Mouse (Mus musculus) heart, embryonic 14.5 days (tissue): ENCODE data around the gene Grb10. TPM values are rescaled to one million over a fixed set of nuclear protein-coding genes. Genes with fewer than 3 reads are reported as not detected.
A peak's percentile ranks its signal among the peaks of the same experiment; 100 is the strongest.

Source experiments
- ATAC-seq: fragments of 200-750 bp; cut with Nextera tagmentation; 2 replicates; pipeline ENCODE4 v1.8.0; 2017; ENCODE audit warnings: low read depth, moderate TSS enrichment; ENCODE audit not compliant: insufficient number of reproducible peaks, insufficient read depth, low FRiP score
- H3K27ac ChIP-seq, 2 experiments: fragments of 200-500 bp in 1 of 2; fragments of 300-500 bp in 1 of 2; sonication (generic) in 1 of 2; replicated peaks in 1 of 2; 2 replicates each; pipeline ENCODE4 v1.5.1; 2012 to 2014; ENCODE audit warnings: low read depth in 2 of 2, low read length in 2 of 2, control low read depth in 1 of 2, mild to moderate bottlenecking in 1 of 2, mixed read lengths in 1 of 2; ENCODE audit not compliant: control insufficient read depth in 1 of 2, insufficient read depth in 1 of 2
- H3K27me3 ChIP-seq: fragments of 300-500 bp; sonication (generic); 2 replicates; pipeline ENCODE4 v1.6.1; 2014; ENCODE audit warnings: mild to moderate bottlenecking, low read length, control low read depth; ENCODE audit not compliant: control insufficient read depth, insufficient read depth
- H3K36me3 ChIP-seq: fragments of 300-500 bp; sonication (generic); 2 replicates; pipeline ENCODE4 v1.6.1; 2014; ENCODE audit warnings: mild to moderate bottlenecking, control low read depth, low read length, mixed read lengths; ENCODE audit not compliant: control insufficient read depth, insufficient read depth
- H3K4me1 ChIP-seq, 2 experiments: fragments of 200-500 bp in 1 of 2; fragments of 300-500 bp in 1 of 2; sonication (generic) in 1 of 2; 2 replicates each; pipeline ENCODE4 v1.6.1; 2012 to 2014; ENCODE audit warnings: low read length in 2 of 2, control low read depth in 1 of 2, mixed read lengths in 1 of 2; ENCODE audit not compliant: control insufficient read depth in 2 of 2, insufficient read depth in 2 of 2
- H3K4me2 ChIP-seq: fragments of 300-500 bp; sonication (generic); 2 replicates; pipeline ENCODE4 v1.6.1; 2014; ENCODE audit warnings: mild to moderate bottlenecking, low read length
- H3K4me3 ChIP-seq, 2 experiments: fragments of 200-500 bp in 1 of 2; fragments of 300-500 bp in 1 of 2; sonication (generic) in 1 of 2; 2 replicates each; pipeline ENCODE4 v1.5.1; 2012 to 2014; ENCODE audit warnings: low read length in 2 of 2, mild to moderate bottlenecking in 2 of 2, control low read depth in 1 of 2, low read depth in 1 of 2, moderate library complexity in 1 of 2; ENCODE audit not compliant: control insufficient read depth in 1 of 2, insufficient read depth in 1 of 2
- H3K9ac ChIP-seq: fragments of 300-500 bp; sonication (generic); 2 replicates; pipeline ENCODE4 v1.6.1; 2014; ENCODE audit warnings: mild to moderate bottlenecking, low read length
- H3K9me3 ChIP-seq: fragments of 300-500 bp; sonication (generic); 2 replicates; pipeline ENCODE4 v1.6.1; 2016; ENCODE audit warnings: low read length, control low read depth; ENCODE audit not compliant: control insufficient read depth
- WGBS: fragments of 180-500 bp; shearing (Covaris S2); extraction: QIAGEN DNeasy Blood & Tissue Kit; methylation state at CpG from one replicate; pipeline ENCODE4 v1.1.7; 2014; 5-methylcytosine and 5-hydroxymethylcytosine counted together
- polyA plus RNA-seq: library from polyadenylated mRNA; unstranded; fragments of >200 nt; fragmentation: Nextera tagmentation; extraction: Ambion mirVana; gene quantifications from 2 replicates; pipeline ENCODE4 v1.2.1, GENCODE M21; 2014

Grb10 gene
- polyA plus RNA-seq, 1 experiment from 2014 or later = 330 TPM

GRCm38 (mm10) chr11:11929059-11929458 lies 109.4 kb downstream of the Grb10 start:
- 71% methylated on average over 3 of the region's 3 CpGs for WGBS

GRCm38 (mm10) chr11:11928586-11928985 lies 109.9 kb downstream of the Grb10 start:
- no peak for ATAC-seq
- WGBS = 79% methylated on average over 2 of the region's 2 CpGs
- peak overlapping the region; percentile 24 to 67; a peak in 3 of 4 replicates for H3K27ac ChIP-seq

More at GRCm38 (mm10) chr11:11929059-11929458, 109.4 kb downstream of the Grb10 start:
- ATAC-seq = no peak
- Histone ChIP-seq H3K4me2 (no peak overlapping the region), H3K4me3 (no peak overlapping the region), H3K27ac (peak overlapping the region; percentile 24 to 67; a peak in 3 of 4 replicates), H3K27me3 (no peaks in the 10 kb centered on the region), H3K4me1 (peaks cover 9 to 13% of the 10 kb centered on the region in 2 experiments), H3K9ac (no peak overlapping the region), H3K9me3 (no peaks in the 10 kb centered on the region), H3K36me3 (peaks cover 45% of the 10 kb centered on the region)

GRCm38 (mm10) chr11:11923900-11924299 lies 114.6 kb downstream of the Grb10 start:
- no peaks in the 10 kb centered on the region; a peak in 1 of 4 replicates for H3K4me1 ChIP-seq
- 72% methylated on average over 3 of the region's 3 CpGs for WGBS
- no peak overlapping the region for H3K4me3 ChIP-seq
- no peak overlapping the region for H3K27ac ChIP-seq
- ATAC-seq = no peak
- no peak overlapping the region for H3K9ac ChIP-seq
- no peaks in the 10 kb centered on the region for H3K36me3 ChIP-seq
- no peak overlapping the region for H3K4me2 ChIP-seq
- H3K27me3 ChIP-seq = no peaks in the 10 kb centered on the region
- no peaks in the 10 kb centered on the region for H3K9me3 ChIP-seq

More at GRCm38 (mm10) chr11:11928586-11928985, 109.9 kb downstream of the Grb10 start:
- Histone ChIP-seq H3K4me1 (peaks cover 9 to 13% of the 10 kb centered on the region in 2 experiments), H3K4me3 (no peak overlapping the region), H3K9ac (no peak overlapping the region), H3K36me3 (peaks cover 41% of the 10 kb centered on the region), H3K27me3 (no peaks in the 10 kb centered on the region), H3K9me3 (no peaks in the 10 kb centered on the region), H3K4me2 (no peak overlapping the region)

- Histone ChIP-seq H3K9ac (no peak overlapping the region), H3K4me3 (no peak overlapping the region), H3K4me1 (no peaks in the 10 kb centered on the region; a peak in 1 of 4 replicates), H3K4me2 (no peak overlapping the region), H3K27me3 (no peaks in the 10 kb centered on the region), H3K9me3 (no peaks in the 10 kb centered on the region), H3K36me3 (no peaks in the 10 kb centered on the region), H3K27ac (no peak overlapping the region)
- WGBS = 53% methylated on average over 3 of the region's 3 CpGs
- no peak for ATAC-seq
These were observed 115.1 kb downstream of the Grb10 start for GRCm38 (mm10) chr11:11923345-11923744.

DNA sequence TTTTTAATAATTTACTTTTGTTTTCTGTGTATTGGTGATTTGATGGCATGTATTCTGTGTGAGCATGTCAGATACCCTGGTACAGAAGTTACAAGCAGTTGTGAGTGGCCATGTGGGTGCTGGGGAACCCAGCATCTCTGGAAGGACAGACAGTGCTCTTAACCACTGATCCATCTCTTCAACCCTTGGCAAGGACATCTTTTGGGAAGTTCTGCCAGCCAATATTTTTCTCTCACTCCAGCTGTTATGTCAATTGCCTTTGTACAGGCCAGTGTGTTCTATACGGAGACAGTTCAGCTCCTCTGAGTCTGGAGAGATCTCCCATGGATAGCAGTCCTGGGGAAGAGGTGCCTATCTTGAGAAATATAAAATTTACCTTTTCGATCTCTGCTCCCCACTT lies 116.4 kb downstream of the Grb10 start:
- H3K36me3 ChIP-seq = no peaks in the 10 kb centered on the region
- no peak overlapping the region for H3K9ac ChIP-seq
- no peak for ATAC-seq
- H3K27me3 ChIP-seq = no peaks in the 10 kb centered on the region
- H3K4me2 ChIP-seq = no peak overlapping the region
- H3K4me3 ChIP-seq = no peak overlapping the region
- H3K9me3 ChIP-seq = no peaks in the 10 kb centered on the region
- H3K4me1 ChIP-seq = no peaks in the 10 kb centered on the region; a peak in 1 of 4 replicates
- H3K27ac ChIP-seq = no peak overlapping the region
- 83% methylated on average over 2 of the region's 2 CpGs for WGBS

- Histone ChIP-seq H3K9me3 (no peaks in the 10 kb centered on the region), H3K4me1 (no peaks in the 10 kb centered on the region; a peak in 2 of 4 replicates), H3K9ac (no peak overlapping the region), H3K27me3 (no peaks in the 10 kb centered on the region), H3K4me3 (no peak overlapping the region), H3K4me2 (no peak overlapping the region), H3K27ac (no peak overlapping the region; a peak in 2 of 4 replicates), H3K36me3 (no peaks in the 10 kb centered on the region)
- no peak for ATAC-seq
- 58% methylated on average over 7 of the region's 7 CpGs for WGBS
These were observed 130.6 kb downstream of the Grb10 start for GRCm38 (mm10) chr11:11907703-11908413.

- Histone ChIP-seq H3K4me2 (no peak overlapping the region), H3K4me3 (no peak overlapping the region), H3K9ac (no peak overlapping the region), H3K27me3 (no peaks in the 10 kb centered on the region), H3K9me3 (no peaks in the 10 kb centered on the region), H3K27ac (no peak overlapping the region), H3K4me1 (peaks cover 8% of the 10 kb centered on the region in 2 experiments), H3K36me3 (no peaks in the 10 kb centered on the region)
- ATAC-seq = no peak
These were observed 133.0 kb downstream of the Grb10 start for GRCm38 (mm10) chr11:11905518-11905917.

DNA sequence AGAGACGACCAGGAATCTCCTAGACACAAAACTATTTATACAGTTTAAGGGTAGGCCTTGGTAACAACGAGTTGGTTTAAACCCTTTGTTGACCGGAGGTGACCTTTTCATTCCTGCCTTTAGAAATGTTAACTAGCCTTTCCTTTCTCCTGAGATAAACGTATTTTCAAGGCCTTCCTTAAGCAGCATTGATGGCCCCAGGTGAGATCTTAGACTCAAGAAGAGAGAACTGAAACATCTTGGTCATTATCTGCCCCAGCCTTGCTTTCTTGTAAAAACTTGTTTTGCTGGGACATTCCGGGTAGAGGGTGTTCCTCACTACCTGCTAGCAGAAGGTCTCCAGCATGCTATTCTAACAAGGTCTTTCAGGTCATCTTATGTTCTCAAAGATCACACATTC lies 133.5 kb downstream of the Grb10 start:
- H3K9ac ChIP-seq = no peak overlapping the region
- H3K4me3 ChIP-seq = no peak overlapping the region
- H3K4me1 ChIP-seq = peaks cover 8% of the 10 kb centered on the region in 2 experiments
- H3K27me3 ChIP-seq = no peaks in the 10 kb centered on the region
- WGBS = 81% methylated on average over 5 of the region's 5 CpGs
- no peaks in the 10 kb centered on the region for H3K9me3 ChIP-seq
- no peak overlapping the region for H3K4me2 ChIP-seq
- no peak for ATAC-seq
- no peaks in the 10 kb centered on the region for H3K36me3 ChIP-seq
- no peak overlapping the region for H3K27ac ChIP-seq
